Mouse (Mus musculus) right cerebral cortex, postnatal 4 days (tissue): Measurements from ENCODE around the gene Ccdc141.

ENCODE experiments used
- DNase-seq: peaks from one replicate; pipeline ENCODE4 v3.0.0-alpha.2; 2022

The Ccdc141 gene

DNA sequence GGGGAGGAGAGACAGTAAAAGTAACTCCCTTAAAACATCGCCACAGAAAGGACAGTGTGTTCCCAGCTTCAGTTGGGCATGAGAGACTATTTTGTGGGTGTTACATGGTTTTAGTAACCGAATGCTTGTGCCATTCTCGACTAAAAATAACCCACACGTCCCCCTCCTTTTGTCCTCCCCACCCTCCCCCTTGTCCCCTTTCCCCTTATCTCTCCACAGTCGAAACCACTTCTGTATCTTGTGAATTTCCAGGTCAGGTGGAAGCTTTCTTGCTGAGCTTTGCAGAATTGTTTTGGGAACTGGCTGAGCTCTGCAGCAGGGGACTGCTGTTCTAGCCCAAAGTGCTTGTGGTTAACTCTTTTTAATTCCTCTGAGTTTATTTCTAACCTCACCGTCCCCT, 200.2 kb downstream of the Ccdc141 start:
- no peak for DNase-seq

DNA sequence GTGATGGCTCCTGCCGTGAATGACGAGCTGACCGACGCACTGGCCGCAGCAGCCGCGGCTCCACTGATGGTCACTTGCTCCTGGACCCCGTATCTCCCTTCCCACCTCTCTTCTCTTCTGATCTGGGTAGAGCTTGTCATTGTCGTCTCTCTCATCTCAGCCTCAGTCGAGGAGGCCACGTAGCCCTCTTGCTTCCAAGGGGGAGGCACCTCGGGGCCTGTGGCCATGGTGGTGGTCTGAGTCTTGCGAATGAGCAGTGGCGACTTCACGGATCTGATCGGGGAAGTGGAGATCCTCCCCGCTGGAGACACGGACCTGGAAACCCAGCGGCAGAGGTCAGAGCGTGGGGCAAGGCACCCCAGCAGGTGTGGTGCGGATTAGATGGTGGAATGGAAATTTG, 200.8 kb downstream of the Ccdc141 start:
- DNase-seq, result no peak

DNA sequence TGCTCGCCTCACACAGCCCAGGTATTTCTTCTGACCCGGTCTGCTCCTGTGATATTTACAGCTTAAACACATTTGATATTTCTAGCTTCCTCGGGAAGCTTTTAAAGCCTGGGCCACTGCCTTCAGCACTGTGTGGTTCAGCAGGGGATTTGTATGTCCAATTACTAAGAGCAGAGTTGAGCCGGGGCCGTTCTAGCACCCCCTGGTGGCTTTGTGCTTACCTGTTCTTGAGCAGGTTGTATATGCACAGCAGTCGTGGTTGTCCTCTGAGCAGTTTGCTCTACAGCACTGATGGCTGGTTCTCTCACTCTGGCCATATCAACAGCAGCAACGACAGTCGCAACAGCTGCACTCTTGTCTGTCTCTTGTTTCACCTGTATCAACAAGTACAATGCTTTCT, 201.5 kb downstream of the Ccdc141 start:
- peak; percentile 85 for DNase-seq

- no peak for DNase-seq
These were observed 203.9 kb downstream of the Ccdc141 start for GRCm38 (mm10) chr2:76966582-76966981.

DNA sequence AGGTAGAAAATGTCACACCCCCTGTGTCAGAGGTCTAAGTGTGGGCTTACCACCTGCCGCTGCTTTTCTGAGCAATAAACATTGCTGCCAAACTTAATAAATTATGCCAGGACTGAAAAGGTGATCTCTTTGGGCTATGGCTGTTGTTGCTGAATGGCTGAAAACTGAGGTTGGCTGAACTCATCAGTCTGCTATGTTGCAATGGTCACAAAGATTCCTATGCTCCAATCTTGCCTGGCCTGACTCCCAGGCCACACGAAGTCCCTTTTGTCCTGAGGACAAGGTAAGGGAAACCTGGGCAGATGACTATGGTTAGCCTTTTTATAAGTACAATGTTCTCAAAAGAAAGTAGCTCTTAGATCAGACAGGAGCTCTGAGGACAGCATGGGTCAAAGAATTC, 204.4 kb downstream of the Ccdc141 start:
- no peak for DNase-seq

- DNase-seq, result no peak
These were observed 204.9 kb downstream of the Ccdc141 start for GRCm38 (mm10) chr2:76965542-76965941.

GRCm38 (mm10) chr2:76962045-76962432, 208.4 kb downstream of the Ccdc141 start:
- no peak for DNase-seq

GRCm38 (mm10) chr2:76961420-76962044, 208.9 kb downstream of the Ccdc141 start:
- DNase-seq, result no peak
